Comparison of ENCODE assay signal across 21 mouse cellular contexts in the genomic region with DNA sequence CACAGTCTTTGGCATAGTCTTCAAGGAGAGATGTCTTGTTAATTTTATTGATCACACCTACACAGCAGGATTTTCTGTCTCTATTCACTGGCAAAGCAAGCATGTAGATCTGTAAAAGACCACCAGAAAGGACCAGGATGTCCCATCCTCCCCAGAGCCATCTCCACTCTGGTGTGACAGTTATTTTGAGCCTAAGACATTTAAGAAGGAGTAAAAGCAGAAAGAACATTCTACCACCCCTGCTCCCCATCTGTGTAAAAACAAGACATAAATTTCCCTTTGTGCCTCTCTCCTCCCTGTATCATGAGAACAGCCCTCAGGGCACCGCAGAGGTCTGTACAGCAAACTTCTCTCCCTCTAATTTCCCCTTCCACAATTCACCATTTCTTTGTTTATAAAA. TPM values are rescaled to one million over a fixed set of nuclear protein-coding genes. Genes with fewer than 3 reads are reported as not detected.
DNase-seq lines count a peak whose midpoint lies in the region; ATAC-seq and TF ChIP-seq lines count a peak whose summit lies in the region.
"Had no signal": no experiment of that assay in that cellular context is flagged by ENCODE, and none has a peak within 500 bp of the region (broad histone marks: within the 10 kb centered on the region; RNA-seq: fewer than 3 reads in every experiment).

No protein-coding gene starts in this region.

- peak; percentile 77 for ATAC-seq in kidney, embryonic 16.5 days (ENCODE audit: low FRiP score, low TSS enrichment)
- ATAC-seq: CD4-positive, CD25-positive, alpha-beta regulatory T cell, adult 4 months; forebrain, embryonic 15.5 days; midbrain, embryonic 13.5 days had no signal

- WGBS in heart, adult 2 months = 50% methylated on average over 1 of the region's 1 CpGs
- 26% methylated on average over 1 of the region's 1 CpGs for WGBS in kidney, embryonic 16.5 days

- no peak for TF ChIP-seq POLR2A in heart, adult 2 months (IDR thresholded peaks at IDR 0.05; ENCODE audit: insufficient read depth, low read depth, low read length)
- TF ChIP-seq POLR2A in cortical plate, adult 2 months (IDR thresholded peaks at IDR 0.05; ENCODE audit: extremely low read depth, insufficient read depth, low read length) = no peak

- H3K4me1 ChIP-seq in heart, adult 2 months (ENCODE audit: control insufficient read depth, insufficient read depth, low read length) = peaks cover 5% of the 10 kb centered on the region
- H3K4me1 ChIP-seq in kidney, embryonic 16.5 days (ENCODE audit: insufficient read depth, low read length) = peaks cover 34% of the 10 kb centered on the region
- peaks cover 5% of the 10 kb centered on the region; the same call in 1 of the 2 replicates for H3K4me1 ChIP-seq in cortical plate, adult 2 months (ENCODE audit: control insufficient read depth, insufficient read depth, low read length)
- H3K4me1 ChIP-seq: embryonic facial prominence, embryonic 15.5 days; forebrain, embryonic 15.5 days; liver, embryonic 13.5 days; midbrain, embryonic 13.5 days had no signal

- H3K27ac ChIP-seq in heart, adult 2 months = peak overlapping the region; percentile 0; the same call in 1 of the 2 replicates
- H3K27ac ChIP-seq in kidney, embryonic 16.5 days (ENCODE audit: low read length) = peak overlapping the region; percentile 79
- H3K27ac ChIP-seq in left cerebral cortex, adult 2 months = peak overlapping the region; percentile 77
- H3K27ac ChIP-seq in cortical plate, adult 2 months (ENCODE audit: insufficient read depth, low read length) = peak overlapping the region; percentile 41; the same call in 1 of the 2 replicates
- H3K27ac ChIP-seq: embryonic facial prominence, embryonic 15.5 days; forebrain, embryonic 15.5 days; heart, embryonic 15.5 days; liver, embryonic 13.5 days; midbrain, embryonic 13.5 days had no signal

- H3K9ac ChIP-seq in heart, adult 2 months (ENCODE audit: low read depth, low read length) = peak overlapping the region; percentile 47; the same call in 1 of the 2 replicates
- H3K9ac ChIP-seq in kidney, embryonic 16.5 days (replicated peaks; ENCODE audit: low read length) = no peak overlapping the region
- H3K9ac ChIP-seq: embryonic facial prominence, embryonic 15.5 days; forebrain, embryonic 15.5 days; heart, embryonic 15.5 days; liver, embryonic 13.5 days; midbrain, embryonic 13.5 days had no signal

- H3K9me3 ChIP-seq in kidney, embryonic 16.5 days (ENCODE audit: low read length) = no peaks in the 10 kb centered on the region
- H3K9me3 ChIP-seq: embryonic facial prominence, embryonic 15.5 days; forebrain, embryonic 15.5 days; heart, embryonic 15.5 days; liver, embryonic 13.5 days; midbrain, embryonic 13.5 days had no signal

- no peaks in the 10 kb centered on the region for H3K27me3 ChIP-seq in heart, adult 2 months (ENCODE audit: control insufficient read depth, insufficient read depth, low read length)
- H3K27me3 ChIP-seq in kidney, embryonic 16.5 days (ENCODE audit: insufficient read depth, low read length) = no peaks in the 10 kb centered on the region
- H3K27me3 ChIP-seq: embryonic facial prominence, embryonic 15.5 days; forebrain, embryonic 15.5 days; heart, embryonic 15.5 days; liver, embryonic 13.5 days; midbrain, embryonic 13.5 days had no signal

- no peak for TF ChIP-seq EP300 in heart, adult 2 months (IDR thresholded peaks at IDR 0.05; ENCODE audit: insufficient read depth, low read depth, low read length)

- H3K4me3 ChIP-seq in heart, adult 2 months = no peak overlapping the region; the same call in 1 of the 2 replicates
- H3K4me3 ChIP-seq in kidney, embryonic 16.5 days (ENCODE audit: low read length) = no peak overlapping the region
- H3K4me3 ChIP-seq in left cerebral cortex, adult 2 months = no peak overlapping the region
- no peak overlapping the region for H3K4me3 ChIP-seq in cortical plate, adult 2 months (ENCODE audit: insufficient read depth, low read length)
- H3K4me3 ChIP-seq: embryonic facial prominence, embryonic 15.5 days; forebrain, embryonic 15.5 days; heart, embryonic 15.5 days; liver, embryonic 13.5 days; megakaryocyte, embryonic 14.5 days; midbrain, embryonic 13.5 days had no signal

- intact Hi-C loops in heart, adult 2 months (cut with DNase I) = no loop called here
- intact Hi-C loops in heart, postnatal 25 days (cut with DNase I) = no loop called here
- intact Hi-C loops in left cerebral cortex, adult 2 months (cut with DNase I) = loop anchor here (1.0 to 5.0 kb wide), 3 partner anchors 21 to 42 kb away; no protein-coding TSS in a partner anchor
- intact Hi-C loops in left cerebral cortex, postnatal 4 days (cut with DNase I) = no loop called here

- no peak overlapping the region for H3K4me2 ChIP-seq in kidney, embryonic 16.5 days (replicated peaks; ENCODE audit: low read depth, low read length)
- H3K4me2 ChIP-seq: embryonic facial prominence, embryonic 15.5 days; forebrain, embryonic 15.5 days; heart, embryonic 15.5 days; liver, embryonic 13.5 days; midbrain, embryonic 13.5 days had no signal

- TF ChIP-seq CTCF in heart, adult 2 months (IDR thresholded peaks at IDR 0.05) = no peak
- TF ChIP-seq CTCF in left cerebral cortex, adult 2 months (IDR thresholded peaks at IDR 0.05) = no peak
- no peak for TF ChIP-seq CTCF in cortical plate, adult 2 months (IDR thresholded peaks at IDR 0.05; ENCODE audit: extremely low read depth, insufficient read depth, low read length)

- DNase-seq in heart, adult 2 months = no peak
- no peak for DNase-seq in heart, postnatal 25 days (ENCODE audit: low spot score)
- DNase-seq in kidney, postnatal 36 days = no peak
- no peak for DNase-seq in left cerebral cortex, adult 2 months (ENCODE audit: extremely low spot score in 1 of 2, low spot score in 2 of 2)
- no peak for DNase-seq in left cerebral cortex, postnatal 4 days
- DNase-seq: adrenal gland, postnatal 25 days; cerebellum, adult 9-10 months; gastrocnemius, postnatal 36 days; kidney, adult 18-20 months; liver, embryonic 13.5 days; lung, adult 2 months; lung, postnatal 36 days; thymus, postnatal 14 days had no signal

- H3K79me2 ChIP-seq in heart, adult 2 months (replicated peaks; ENCODE audit: control insufficient read depth, insufficient read depth, low read length) = no peaks in the 10 kb centered on the region; the same call in none of the 2 replicates

- peaks cover 58% of the 10 kb centered on the region for H3K36me3 ChIP-seq in heart, adult 2 months (ENCODE audit: control insufficient read depth, insufficient read depth, low read length)
- H3K36me3 ChIP-seq in kidney, embryonic 16.5 days (ENCODE audit: insufficient read depth, low read length) = no peaks in the 10 kb centered on the region
- H3K36me3 ChIP-seq: embryonic facial prominence, embryonic 15.5 days; forebrain, embryonic 15.5 days; liver, embryonic 13.5 days; midbrain, embryonic 13.5 days had no signal

RNA-seq across cellular contexts. Expression of a gene that starts 18.0 kb away (rescaled TPM):
- 1,000 to 10,000 TPM; 1,721 to 1,764 TPM for total RNA-seq in heart, adult 2 months (2021)
- polyA plus RNA-seq in heart, adult 2 months (2012; rRNA removed) = 1,853 and 3,161 TPM in 2 replicates
- total RNA-seq in heart, postnatal 25 days (2021) = 1,000 to 10,000 TPM; 2,139 to 2,275 TPM
- polyA plus RNA-seq in kidney, embryonic 16.5 days (2015; fragmentation: Nextera tagmentation; extraction: Ambion mirVana) = 101 and 104 TPM in 2 replicates
- 10 to 100 TPM; 56.3 to 62.8 TPM for total RNA-seq in left cerebral cortex, adult 2 months (2021)
- 10 to 100 TPM; 25.2 to 26.7 TPM for total RNA-seq in left cerebral cortex, postnatal 4 days (2021)
- polyA plus RNA-seq in cortical plate, adult 2 months (2012; rRNA removed) = 88.7 and 98.5 TPM in 2 replicates

Comparison
In these comparisons a context has a peak if more than half of its experiments do, and no peak if none do; other contexts are left out.
1. H3K27ac ChIP-seq: peak in every context shown above with its lines; median percentile 79 in kidney, embryonic 16.5 days; 77 in left cerebral cortex, adult 2 months; 41 in cortical plate, adult 2 months; 0 in heart, adult 2 months.
2. RNA of a gene that starts 18.0 kb away (total RNA-seq): 2,139 to 2,275 TPM in heart, postnatal 25 days and 1,721 to 1,764 TPM in heart, adult 2 months; 56.3 to 62.8 TPM in left cerebral cortex, adult 2 months and 25.2 to 26.7 TPM in left cerebral cortex, postnatal 4 days; every median in the first group is over 10 times any median in the second.